Mouse (Mus musculus) G1E (cell line): ENCODE data around the gene Ptprb. TPM values are rescaled to one million over a fixed set of nuclear protein-coding genes. Genes with fewer than 3 reads are reported as not detected.

Experiments
- ATAC-seq: 2 replicates; pipeline ENCODE4 v1.8.0; 2016; ENCODE audit warnings: mild to moderate bottlenecking; ENCODE audit not compliant: insufficient number of reproducible peaks, poor library complexity, low FRiP score, severe bottlenecking; ENCODE audit errors: extremely low read depth
- DNase-seq: peaks from one replicate; pipeline ENCODE4 v3.0.0; 2012; ENCODE audit warnings: low spot score
- H3K27me3 ChIP-seq: 2 replicates; pipeline ENCODE4 v1.6.1; 2012; ENCODE audit warnings: mild to moderate bottlenecking, low read length, inconsistent platforms; ENCODE audit not compliant: insufficient read depth
- H3K36me3 ChIP-seq: replicated peaks from 2 replicates; pipeline ENCODE3; 2012; ENCODE audit warnings: mild to moderate bottlenecking, inconsistent platforms
- H3K4me1 ChIP-seq: 2 replicates; pipeline ENCODE4 v1.6.1; 2012; ENCODE audit warnings: low read depth, low read length, inconsistent platforms, mixed read lengths; ENCODE audit not compliant: insufficient read depth
- H3K4me3 ChIP-seq: 2 replicates; pipeline ENCODE4 v1.5.1; 2012; ENCODE audit warnings: low read depth, mild to moderate bottlenecking, inconsistent platforms, low read length, moderate library complexity, mixed read lengths
- H3K9me3 ChIP-seq: replicated peaks from 2 replicates; pipeline ENCODE4 v1.6.1; 2012; ENCODE audit warnings: inconsistent platforms
- CTCF ChIP-seq: IDR thresholded peaks from 2 replicates; pipeline ENCODE4 v1.5.1; 2012; ENCODE audit warnings: low read depth, low read length, inconsistent platforms, mixed read lengths
- GATA1 ChIP-seq: IDR thresholded peaks from 2 replicates; pipeline ENCODE4 v1.6.1; 2012; ENCODE audit warnings: borderline replicate concordance, low read length, inconsistent platforms, mixed read lengths
- GATA2 ChIP-seq: IDR thresholded peaks from 2 replicates; pipeline ENCODE4 v1.6.1; 2012; ENCODE audit warnings: low read depth, low read length, inconsistent platforms, borderline replicate concordance
- POLR2AphosphoS5 ChIP-seq: IDR thresholded peaks from 2 replicates; pipeline ENCODE4 v1.6.1; 2012; ENCODE audit warnings: low read depth, low read length, inconsistent platforms; ENCODE audit not compliant: insufficient replicate concordance
- TAL1 ChIP-seq: conservative IDR thresholded peaks from 2 replicates; pipeline ENCODE4 v1.6.1; 2012; ENCODE audit warnings: low read depth, low read length, inconsistent platforms, mixed read lengths
- polyA plus RNA-seq: library from polyadenylated mRNA; stranded (reverse); fragments of >175 nt; gene quantifications from 2 replicates; pipeline ENCODE4 v1.2.3, GENCODE M21; 2012
- total RNA-seq, 2 experiments: library from RNA; stranded (forward) in 1 of 2; stranded (reverse) in 1 of 2; fragments of 200-1000 nt in 1 of 2; fragments of >200 nt in 1 of 2; fragmentation: Nextera tagmentation in 1 of 2; gene quantifications; 2 replicates each; pipeline ENCODE4 v1.2.3; 2014 to 2017

Ptprb gene
- total RNA-seq (2014; fragmentation: Nextera tagmentation) (not detected in 2 replicates), total RNA-seq (2017) (0.06 and 0.44 TPM in 2 replicates), polyA plus RNA-seq (not detected in 2 replicates)

- TF ChIP-seq TAL1 (no peak), GATA2 (no peak), GATA1 (no peak)
- H3K4me3 ChIP-seq, result no peak within 1 kb of the TSS
- peaks cover 47% of the 10 kb centered on the region for H3K9me3 ChIP-seq
- no peaks in the 10 kb centered on the region for H3K36me3 ChIP-seq
- H3K27me3 ChIP-seq, result no peaks in the 10 kb centered on the region
- ATAC-seq (no peak), DNase-seq (no peak)
- no peaks in the 10 kb centered on the region for H3K4me1 ChIP-seq
These were observed at the start of gene Ptprb for GRCm38 (mm10) chr10:116275280-116275679. Gene Ptprb, plus strand, starts transcription at chr10:116275523.

- no peak for ATAC-seq
- TF ChIP-seq GATA1, result no peak
- TF ChIP-seq CTCF, result no peak
- TF ChIP-seq POLR2AphosphoS5, result no peak
- TF ChIP-seq GATA2, result no peak
- TF ChIP-seq TAL1, result no peak
- H3K4me1 ChIP-seq, result no peaks in the 10 kb centered on the region
These were observed 40.0 kb upstream of the Ptprb start for GRCm38 (mm10) chr10:116235299-116235698.

GRCm38 (mm10) chr10:116242200-116242599, 33.1 kb upstream of the Ptprb start:
- no peak for ATAC-seq
- H3K36me3 ChIP-seq, result no peaks in the 10 kb centered on the region

More at GRCm38 (mm10) chr10:116235299-116235698, 40.0 kb upstream of the Ptprb start:
- no peak for DNase-seq
- no peaks in the 10 kb centered on the region for H3K36me3 ChIP-seq
- no peak overlapping the region for H3K4me3 ChIP-seq
- no peaks in the 10 kb centered on the region for H3K27me3 ChIP-seq
- peaks cover 27% of the 10 kb centered on the region for H3K9me3 ChIP-seq

GRCm38 (mm10) chr10:116243373-116243772, 31.9 kb upstream of the Ptprb start:
- TF ChIP-seq TAL1 (no peak), GATA2 (no peak), POLR2AphosphoS5 (no peak), CTCF (no peak), GATA1 (no peak)
- ATAC-seq (no peak), DNase-seq (no peak)
- Histone ChIP-seq H3K27me3 (no peaks in the 10 kb centered on the region), H3K9me3 (peaks cover 26% of the 10 kb centered on the region), H3K36me3 (no peaks in the 10 kb centered on the region), H3K4me3 (no peak overlapping the region), H3K4me1 (no peaks in the 10 kb centered on the region)

More at GRCm38 (mm10) chr10:116242200-116242599, 33.1 kb upstream of the Ptprb start:
- no peaks in the 10 kb centered on the region for H3K27me3 ChIP-seq
- DNase-seq, result no peak
- TF ChIP-seq GATA2 (no peak), TAL1 (no peak)
- H3K4me1 ChIP-seq, result no peaks in the 10 kb centered on the region
- H3K4me3 ChIP-seq, result no peak overlapping the region
- peaks cover 19% of the 10 kb centered on the region for H3K9me3 ChIP-seq

- TF ChIP-seq TAL1 (no peak), GATA2 (no peak), POLR2AphosphoS5 (no peak), GATA1 (no peak), CTCF (no peak)
- DNase-seq (no peak), ATAC-seq (no peak)
- no peak overlapping the region for H3K4me3 ChIP-seq
- no peaks in the 10 kb centered on the region for H3K36me3 ChIP-seq
- H3K4me1 ChIP-seq, result no peaks in the 10 kb centered on the region
- H3K27me3 ChIP-seq, result no peaks in the 10 kb centered on the region
- H3K9me3 ChIP-seq, result peaks cover 27% of the 10 kb centered on the region
These were observed 29.7 kb upstream of the Ptprb start for GRCm38 (mm10) chr10:116245632-116246031.

GRCm38 (mm10) chr10:116252668-116253067, 22.7 kb upstream of the Ptprb start:
- no peak for ATAC-seq
- Histone ChIP-seq H3K4me3 (no peak overlapping the region), H3K27me3 (no peaks in the 10 kb centered on the region), H3K9me3 (peaks cover 43% of the 10 kb centered on the region), H3K4me1 (no peaks in the 10 kb centered on the region), H3K36me3 (no peaks in the 10 kb centered on the region)
- TF ChIP-seq CTCF (no peak), POLR2AphosphoS5 (no peak), TAL1 (no peak), GATA2 (no peak), GATA1 (no peak)
- DNase-seq, result no peak
